Mouse (Mus musculus) gastrocnemius, postnatal 14 days (tissue): Measurements from ENCODE around the gene 9430007A20Rik. TPM values are rescaled to one million over a fixed set of nuclear protein-coding genes. Genes with fewer than 3 reads are reported as not detected.
"Not testable (repeated sequence)": the region's sequence is repeated elsewhere in the genome, so short reads cannot be mapped to it uniquely, and the experiment has no call there.

Source experiments
- DNase-seq: peaks from one replicate; pipeline ENCODE4 v3.0.0; 2021; ENCODE audit warnings: mixed read lengths
- intact Hi-C: fragments of 180-260 bp; cut with DNase I; formaldehyde crosslinking; loops from one replicate; pipeline ENCODE4 v1.15.1; 2025; ENCODE audit warnings: low total_unique reads
- long read RNA-seq, 2 experiments: library from polyadenylated mRNA; stranded (forward); transcript quantifications; one replicate each; pipeline ENCODE4 v2.0.0; 2021
- total RNA-seq, 2 experiments: library from RNA; stranded (reverse); gene quantifications; 2 replicates each; pipeline ENCODE4 v1.2.3; 2021

The 9430007A20Rik gene
- not detected for total RNA-seq
- long read RNA-seq, experiment 1, result 0 reads
- long read RNA-seq, experiment 2, result 0 reads

DNA sequence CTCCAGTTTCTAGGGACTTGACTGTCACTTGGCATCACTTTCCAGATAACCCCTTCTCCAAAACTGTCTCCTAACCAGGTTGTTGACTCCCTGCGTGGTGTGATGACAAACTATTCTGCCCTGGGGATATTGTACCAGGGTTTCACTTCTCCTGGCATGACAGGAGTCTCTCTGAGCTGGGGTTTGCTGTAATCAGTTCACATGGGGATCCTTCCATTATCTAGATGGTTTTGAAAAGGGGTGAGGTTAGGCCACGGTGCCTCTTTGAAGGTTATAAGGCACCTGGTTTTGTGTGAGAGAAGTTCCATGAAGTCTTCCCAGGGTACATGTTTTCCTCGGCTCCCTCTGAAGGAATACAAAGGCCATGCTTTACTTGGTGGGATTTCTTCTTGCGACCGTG is at the start of gene 9430007A20Rik:
Gene 9430007A20Rik (plus strand): TSS at position 301 of the 400 bp plus-strand sequence.
- intact Hi-C loops, result no loop called here
- DNase-seq, result no peak

DNA sequence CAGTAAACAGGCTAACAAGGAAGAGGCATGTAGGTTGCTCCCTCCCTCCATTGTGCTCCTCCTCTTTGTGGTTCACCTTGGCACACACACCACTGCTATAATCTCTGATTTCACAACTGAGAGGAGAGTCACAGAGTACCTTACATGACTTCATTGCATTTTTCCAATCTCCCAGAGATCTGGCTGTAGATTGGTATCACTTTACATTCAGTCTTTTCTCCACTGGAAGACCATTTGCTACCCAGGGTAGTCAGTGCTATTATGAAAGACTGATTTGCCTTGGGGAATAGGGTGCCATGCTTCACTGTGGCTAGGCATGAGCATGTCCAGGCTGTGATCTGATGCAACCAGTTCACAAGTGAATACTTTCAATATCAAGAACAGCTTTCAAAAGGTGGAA is 26.3 kb upstream of the 9430007A20Rik start:
- intact Hi-C loops, result no loop called here
- no peak for DNase-seq

DNA sequence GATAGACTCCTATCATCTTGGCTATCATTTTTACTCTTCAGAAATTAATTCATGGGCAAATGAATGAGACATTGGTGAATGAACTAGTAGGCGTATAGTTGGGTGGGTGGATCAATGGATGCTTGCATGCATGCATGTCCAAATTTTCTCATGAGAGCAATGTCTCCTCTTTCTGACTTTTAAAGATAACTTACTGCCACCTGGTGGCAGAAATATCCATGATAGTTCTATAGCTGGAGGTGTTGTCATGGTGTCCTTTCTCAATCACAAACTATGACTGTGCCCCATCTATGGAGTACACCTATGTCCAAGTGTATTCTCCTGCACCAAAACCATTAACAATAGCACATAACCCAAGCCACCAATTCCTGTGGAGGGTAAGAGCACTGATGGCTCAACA is 13.1 kb upstream of the 9430007A20Rik start:
- intact Hi-C loops, result no loop called here
- DNase-seq, result no peak

DNA sequence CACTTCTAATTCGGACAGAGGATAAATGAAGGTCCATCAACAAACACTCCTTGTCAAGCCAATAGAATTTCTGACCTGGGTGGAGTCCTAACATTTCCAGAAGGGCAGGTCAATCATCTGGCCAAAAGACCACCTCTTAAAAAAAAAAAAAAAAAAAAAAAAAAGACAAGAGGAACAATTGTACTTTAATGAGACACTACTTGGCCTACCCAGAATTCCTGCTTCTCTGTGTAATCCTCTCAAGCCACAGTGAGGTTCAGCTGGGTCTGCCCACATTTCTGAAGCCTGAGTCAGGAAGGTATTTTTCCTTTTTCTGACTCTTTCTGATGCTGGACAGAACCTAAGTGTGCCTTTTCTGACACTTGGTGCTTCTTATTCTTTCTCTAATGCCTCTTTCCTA is 25.1 kb downstream of the 9430007A20Rik start:
- intact Hi-C loops, result no loop called here
- no peak for DNase-seq

DNA sequence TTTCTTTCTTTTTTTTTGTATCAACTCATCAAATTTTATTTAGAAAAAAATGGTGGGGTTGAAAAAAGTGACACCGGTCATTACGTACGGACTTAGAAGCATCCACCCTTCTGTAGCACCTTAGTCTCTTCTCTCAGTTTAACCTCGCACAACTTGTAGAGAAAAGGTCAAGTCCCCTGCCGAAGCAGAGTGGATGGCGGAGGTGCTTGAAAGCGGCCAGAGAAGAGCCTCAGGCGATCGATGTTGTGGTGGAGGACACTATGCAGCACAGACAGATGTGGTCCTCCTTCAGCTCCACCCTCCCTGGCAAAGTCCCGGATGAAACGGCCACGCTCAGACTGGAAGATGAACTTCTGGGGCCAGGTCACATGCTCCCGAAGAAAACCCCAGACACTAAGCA is 25.7 kb downstream of the 9430007A20Rik start:
- DNase-seq, intact Hi-C loops: not testable (repeated sequence)

DNA sequence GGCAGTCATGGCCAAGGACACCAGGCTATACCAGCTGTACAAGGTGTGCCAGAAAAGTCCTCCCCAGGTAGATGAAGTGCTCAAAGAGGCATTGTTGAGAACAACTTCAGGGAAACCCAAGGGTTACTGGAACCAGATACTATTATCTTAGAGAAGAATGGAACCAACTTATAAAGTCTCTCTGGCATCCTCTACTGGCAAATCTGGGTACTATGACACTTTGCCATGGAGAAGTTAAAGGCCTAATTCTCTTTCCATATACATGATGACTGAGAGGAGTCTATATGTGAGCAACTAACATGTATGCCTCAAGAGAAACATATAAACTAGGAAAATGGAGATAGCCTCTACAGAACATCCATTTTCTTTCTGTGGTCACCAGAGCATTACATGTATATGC is 31.5 kb downstream of the 9430007A20Rik start:
- no peak for DNase-seq
- intact Hi-C loops, result no loop called here

DNA sequence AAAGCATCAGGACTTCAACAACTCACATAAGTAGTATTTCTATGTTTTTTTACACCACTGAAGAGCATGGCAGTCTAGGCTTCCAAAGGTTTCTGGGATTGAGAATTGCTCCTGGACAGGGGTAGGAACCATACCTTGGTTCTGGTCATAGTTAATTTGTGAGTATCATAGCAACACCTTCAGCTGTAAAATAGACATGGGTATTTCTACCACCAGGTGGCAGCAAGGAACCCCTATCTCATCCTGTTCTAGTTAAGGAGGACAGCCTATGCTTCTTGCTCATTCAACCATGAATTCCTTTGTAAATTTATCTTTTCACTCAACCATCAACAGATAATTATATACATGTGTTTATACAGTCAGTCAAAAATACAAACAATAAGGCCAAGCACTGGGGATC is 40.2 kb downstream of the 9430007A20Rik start:
- no peak for DNase-seq
- intact Hi-C loops, result no loop called here

DNA sequence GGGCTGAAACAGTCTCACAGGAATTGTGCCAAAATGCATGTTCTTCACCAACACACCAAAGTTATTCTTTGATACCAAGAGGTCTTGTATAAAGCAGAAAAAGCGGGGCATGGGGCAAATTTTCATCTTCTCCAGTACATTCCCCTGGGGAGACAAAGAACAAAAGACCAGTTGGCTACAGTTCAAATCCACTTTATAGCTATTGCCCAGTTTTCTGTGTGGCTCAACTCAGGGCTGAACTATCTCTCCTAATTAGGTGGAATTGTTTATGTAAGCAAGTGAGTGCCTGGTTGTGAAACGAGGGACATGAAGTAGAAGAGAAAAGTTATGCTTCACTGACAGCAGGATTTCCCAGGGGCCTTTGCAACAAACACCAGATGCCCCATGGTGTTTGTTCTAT is 41.6 kb downstream of the 9430007A20Rik start:
- DNase-seq, result no peak
- intact Hi-C loops, result no loop called here

DNA sequence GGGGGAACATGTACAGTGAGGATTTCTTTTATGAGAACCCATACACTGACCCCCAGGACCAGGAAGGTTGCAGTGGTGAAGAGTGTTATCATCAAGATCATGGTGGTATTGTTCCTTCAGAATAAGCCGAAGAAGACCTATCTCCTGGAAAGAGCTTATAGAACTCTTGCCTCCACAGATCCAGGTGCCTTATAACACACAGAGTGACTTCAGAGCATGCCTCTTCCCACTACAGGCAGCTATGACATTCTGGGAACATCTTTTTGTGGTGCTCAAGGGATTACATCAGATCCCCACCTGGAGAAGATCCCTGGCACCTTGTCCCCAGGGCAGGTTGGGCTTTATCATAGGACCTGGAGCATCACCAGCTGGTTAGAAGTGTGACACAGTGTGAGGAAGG is 45.4 kb downstream of the 9430007A20Rik start, which contains the start of gene Gm13124:
Gene Gm13124 (minus strand): TSS at position 101 of the 400 bp plus-strand sequence.
- DNase-seq, result no peak

DNA sequence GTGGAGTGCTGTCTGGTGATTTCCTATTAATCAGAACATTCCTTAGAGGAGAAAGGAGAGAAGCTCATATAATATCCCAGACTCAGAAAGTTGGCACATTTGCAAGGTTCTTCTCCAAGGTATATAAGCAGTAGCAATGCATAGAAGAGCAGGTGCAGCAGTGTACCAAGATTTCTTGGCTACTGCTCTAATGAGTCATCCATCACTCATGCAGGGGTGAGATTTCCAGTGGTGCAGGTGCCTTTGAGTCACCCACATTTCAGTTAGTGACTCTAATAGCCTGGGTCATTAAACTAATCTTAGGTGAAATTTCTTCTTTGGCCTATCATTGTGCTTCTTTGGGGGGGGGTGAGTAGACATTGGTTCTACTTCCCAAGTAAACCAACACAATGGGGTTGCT is 48.1 kb downstream of the 9430007A20Rik start:
- no peak for DNase-seq
- intact Hi-C loops, result no loop called here

More for the DNA sequence above, 45.4 kb downstream of the 9430007A20Rik start, which contains the start of gene Gm13124:
- intact Hi-C loops, result no loop called here

Other genes starting within 250 kb of the 9430007A20Rik start
- gene Pramel5, start 239.3 kb upstream of the 9430007A20Rik start, total RNA-seq, result not detected
- gene Gm13128, start 189.6 kb upstream of the 9430007A20Rik start, total RNA-seq, result not detected
- not detected for gene Gm13119, start 161.9 kb upstream of the 9430007A20Rik start, total RNA-seq
- not detected for gene Pramef20, start 141.9 kb upstream of the 9430007A20Rik start, total RNA-seq
- gene Pramef12, start 111.4 kb upstream of the 9430007A20Rik start, total RNA-seq, result under 1 TPM in 1 of 2 experiments, not detected in 1; 0.14 TPM
- gene 1700012P22Rik, start 81.0 kb upstream of the 9430007A20Rik start, total RNA-seq, result not detected
- not detected for gene Gm9944, start 66.5 kb upstream of the 9430007A20Rik start, total RNA-seq
- not detected for gene Aadacl3, start 56.1 kb upstream of the 9430007A20Rik start, total RNA-seq
- gene Gm13124, start 45.3 kb downstream of the 9430007A20Rik start, total RNA-seq, result not detected
- not detected for gene Aadacl4, start 93.9 kb downstream of the 9430007A20Rik start, total RNA-seq
- not detected for gene Gm436, start 166.5 kb downstream of the 9430007A20Rik start, total RNA-seq
- under 1 TPM in 1 of 2 experiments, not detected in 1; 0.31 TPM for gene Gm13178, start 201.6 kb downstream of the 9430007A20Rik start, total RNA-seq